ENCODE assay signal across 8 mouse cellular contexts in genomic region chr19:53037925-53038419, GRCm38 (mm10). TPM values are rescaled to one million over a fixed set of nuclear protein-coding genes. Genes with fewer than 3 reads are reported as not detected.
DNase-seq lines count a peak whose midpoint lies in the region; ATAC-seq and TF ChIP-seq lines count a peak whose summit lies in the region.

No protein-coding gene starts in this region.

- H3K27me3 ChIP-seq in embryonic facial prominence, embryonic 15.5 days, result no peaks in the 10 kb centered on the region
- H3K27me3 ChIP-seq in limb, embryonic 13.5 days, result no peaks in the 10 kb centered on the region

- peak overlapping the region; percentile 96 for H3K4me3 ChIP-seq in embryonic facial prominence, embryonic 15.5 days (replicated peaks)
- peak overlapping the region; percentile 95 for H3K4me3 ChIP-seq in limb, embryonic 13.5 days
- peak overlapping the region; percentile 64 for H3K4me3 ChIP-seq in olfactory bulb, adult 2 months (ENCODE audit: insufficient read depth, low read depth, low read length)

- H3K9me3 ChIP-seq in embryonic facial prominence, embryonic 15.5 days (replicated peaks), result no peaks in the 10 kb centered on the region
- no peaks in the 10 kb centered on the region for H3K9me3 ChIP-seq in limb, embryonic 13.5 days

- peak; percentile 37; the same call in 1 of the 2 replicates for ATAC-seq in embryonic facial prominence, embryonic 15.5 days (ENCODE audit: insufficient number of reproducible peaks, low FRiP score, low TSS enrichment, low read depth)
- no peak; the same call in 1 of the 2 replicates for ATAC-seq in limb, embryonic 13.5 days (ENCODE audit: low FRiP score, low read depth)

- H3K4me1 ChIP-seq in embryonic facial prominence, embryonic 15.5 days, result peaks cover 30% of the 10 kb centered on the region
- peaks cover 16% of the 10 kb centered on the region for H3K4me1 ChIP-seq in limb, embryonic 13.5 days
- H3K4me1 ChIP-seq in olfactory bulb, adult 2 months (ENCODE audit: control insufficient read depth, insufficient read depth, low read length), result peaks cover 15% of the 10 kb centered on the region

- WGBS in embryonic facial prominence, embryonic 15.5 days, result under 1% methylated on average over 28 of the region's 28 CpGs
- WGBS in limb, embryonic 13.5 days, result under 1% methylated on average over 27 of the region's 28 CpGs
- WGBS in olfactory bulb, adult 2 months, result under 1% methylated on average over 28 of the region's 28 CpGs

- peak overlapping the region; percentile 61 for H3K4me2 ChIP-seq in embryonic facial prominence, embryonic 15.5 days (replicated peaks)
- peak overlapping the region; percentile 85 for H3K4me2 ChIP-seq in limb, embryonic 13.5 days (replicated peaks)

- H3K36me3 ChIP-seq in embryonic facial prominence, embryonic 15.5 days, result no peaks in the 10 kb centered on the region
- H3K36me3 ChIP-seq in limb, embryonic 13.5 days, result no peaks in the 10 kb centered on the region

- H3K9ac ChIP-seq in embryonic facial prominence, embryonic 15.5 days, result peak overlapping the region; percentile 98
- H3K9ac ChIP-seq in limb, embryonic 13.5 days, result peak overlapping the region; percentile 96

- H3K27ac ChIP-seq in embryonic facial prominence, embryonic 15.5 days (replicated peaks), result peak overlapping the region; percentile 93
- H3K27ac ChIP-seq in limb, embryonic 13.5 days, result peak overlapping the region; percentile 83
- H3K27ac ChIP-seq in olfactory bulb, adult 2 months (ENCODE audit: insufficient read depth, low read depth, low read length), result peak overlapping the region; percentile 18

- DNase-seq in embryo, embryonic 10 days (ENCODE audit: low spot score), result peak; percentile 24
- DNase-seq in embryo, embryonic 9.5 days (ENCODE audit: extremely low spot score), result no peak
- DNase-seq in 3T3-L1 (ENCODE audit: low read depth, low spot score), result peak; percentile 51
- DNase-seq in adrenal gland, adult 8-10 months, result no peak
- DNase-seq in right cerebral cortex, adult 18-20 months, result no peak

- TF ChIP-seq POLR2A in olfactory bulb, adult 2 months (IDR thresholded peaks at IDR 0.05; ENCODE audit: insufficient read depth, low read depth, low read length), result no peak

- TF ChIP-seq CTCF in olfactory bulb, adult 2 months (IDR thresholded peaks at IDR 0.05; ENCODE audit: insufficient read depth, low read depth, low read length), result no peak

RNA-seq across cellular contexts. Expression of gene Xpnpep1, which starts 2.0 kb away (rescaled TPM):
- polyA plus RNA-seq in embryonic facial prominence, embryonic 15.5 days (2015; fragmentation: Nextera tagmentation; extraction: Ambion mirVana), result 132 and 137 TPM in 2 replicates
- polyA plus RNA-seq in limb, embryonic 13.5 days (2015; fragmentation: Nextera tagmentation; extraction: Ambion mirVana), result 153 and 163 TPM in 2 replicates
- polyA plus RNA-seq in olfactory bulb, adult 2 months (2012; ENCODE audit: insufficient read depth, insufficient read length, low replicate concordance, missing spikeins), result not detected in 2 replicates
- total RNA-seq in adrenal gland, adult 8-10 months (2022), result 10 to 100 TPM; 76.5 to 88.9 (median 81.1) TPM

Comparison
In these comparisons a context has a peak if more than half of its experiments do, and no peak if none do; other contexts are left out.
1. DNase-seq: peak in embryo, embryonic 10 days (single experiment) and 3T3-L1 (single experiment); none in embryo, embryonic 9.5 days (single experiment), adrenal gland, adult 8-10 months (single experiment) and right cerebral cortex, adult 18-20 months (single experiment).
2. H3K27ac ChIP-seq: peak in every context shown above with its lines; median percentile 93 in embryonic facial prominence, embryonic 15.5 days; 83 in limb, embryonic 13.5 days; 18 in olfactory bulb, adult 2 months.
3. Peak in every context shown above with its lines, with median percentiles within 50 percentile points of each other: H3K4me3 ChIP-seq.